Mouse (Mus musculus) skeletal muscle tissue, adult 2 months (tissue): Measurements from ENCODE around the gene Blm.
A peak's percentile ranks its signal among the peaks of the same experiment; 100 is the strongest.

Source experiments
- DNase-seq: peaks from one replicate; pipeline ENCODE4 v3.0.0-alpha.2; 2012; ENCODE audit warnings: low read depth, low spot score

Blm gene

GRCm38 (mm10) chr7:80461891-80462290 lies 73.0 kb downstream of the Blm start:
- no peak for DNase-seq

GRCm38 (mm10) chr7:80460892-80461291 lies 74.0 kb downstream of the Blm start:
- no peak for DNase-seq

DNA sequence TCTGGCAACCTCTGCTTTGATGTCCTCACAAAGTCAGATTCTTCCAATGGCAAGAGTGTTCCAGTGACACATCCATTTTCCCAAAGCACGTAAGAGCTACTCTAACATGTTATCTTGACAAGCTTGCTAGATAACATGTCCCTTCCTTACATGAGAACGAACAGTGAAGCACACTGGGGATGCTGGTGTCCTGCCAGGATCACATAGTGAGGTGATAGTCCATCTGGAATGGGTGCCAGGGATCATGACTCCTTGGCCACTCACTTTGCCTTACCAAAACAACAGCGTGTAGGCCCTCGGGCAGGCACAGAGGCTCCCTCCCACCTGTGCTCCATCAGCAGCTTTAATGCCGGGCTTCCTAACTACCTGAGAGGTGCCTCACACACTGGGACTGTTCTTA lies 74.7 kb downstream of the Blm start:
- no peak for DNase-seq

DNA sequence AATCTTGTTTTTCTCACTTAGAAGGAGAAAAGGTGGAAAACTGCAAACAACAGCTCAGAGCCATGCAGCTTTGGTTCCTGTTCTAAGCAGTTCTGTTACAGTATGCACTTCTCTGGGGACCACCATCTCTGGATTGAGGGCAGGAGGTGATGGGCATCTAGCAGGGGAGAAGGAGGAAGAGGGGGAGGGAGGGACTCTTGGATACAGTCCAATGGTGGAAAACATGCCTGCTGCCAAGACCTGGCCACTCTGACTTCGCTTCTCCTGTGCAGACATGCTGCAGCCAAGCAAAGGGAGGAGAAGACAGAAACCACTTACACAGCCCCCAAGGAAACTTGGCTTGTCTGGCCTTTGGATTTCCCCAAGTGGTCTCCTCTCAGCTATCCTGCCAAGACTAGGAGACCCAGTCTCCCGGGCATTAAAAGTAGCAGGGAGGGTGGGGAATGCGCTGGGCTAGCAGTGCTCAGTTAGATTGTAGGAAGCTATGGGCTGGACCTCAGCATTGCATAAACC lies 77.0 kb downstream of the Blm start:
- no peak for DNase-seq

DNA sequence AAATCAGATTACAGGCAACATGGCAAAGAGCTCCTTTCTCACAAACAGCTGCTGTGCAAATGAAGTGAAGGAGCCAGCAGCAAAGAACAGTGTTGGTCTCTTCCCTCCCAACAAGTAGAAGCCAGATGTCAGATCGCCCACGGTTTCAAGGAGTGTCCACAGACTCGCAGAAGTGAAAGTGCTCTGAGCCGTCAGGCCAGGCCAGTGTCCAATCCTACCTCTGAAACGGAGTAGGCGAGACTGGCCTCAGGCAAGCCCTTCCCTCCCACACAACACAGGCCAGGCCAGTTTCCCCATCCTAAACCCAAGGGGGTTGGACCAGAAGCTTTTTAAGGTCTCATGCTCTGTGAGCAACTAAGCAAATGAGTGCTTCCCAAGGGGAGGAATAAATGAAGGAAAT lies 77.7 kb downstream of the Blm start:
- DNase-seq, result peak; percentile 85

DNA sequence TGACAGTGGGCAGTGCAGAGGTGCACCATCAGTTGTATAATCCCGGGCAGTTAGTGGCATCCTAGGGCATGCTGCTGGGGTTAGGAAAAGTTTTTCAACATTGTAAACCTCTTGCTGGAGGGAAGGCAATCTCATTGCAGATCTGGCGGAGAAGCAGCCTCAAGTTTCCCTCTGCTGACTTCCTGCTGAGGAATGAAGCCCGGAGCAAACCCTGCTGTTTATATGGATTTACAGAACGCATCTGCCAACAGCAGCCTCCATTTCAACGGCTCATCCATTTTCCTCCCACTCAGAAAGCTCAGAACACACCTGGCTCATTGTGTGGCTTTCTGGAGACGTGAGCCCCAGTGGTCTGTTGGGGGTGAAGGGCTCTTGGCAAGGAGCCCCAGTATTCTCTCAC lies 78.6 kb downstream of the Blm start:
- DNase-seq, result no peak

- no peak for DNase-seq
Observed at GRCm38 (mm10) chr7:80455505-80456160, 79.3 kb downstream of the Blm start.

DNA sequence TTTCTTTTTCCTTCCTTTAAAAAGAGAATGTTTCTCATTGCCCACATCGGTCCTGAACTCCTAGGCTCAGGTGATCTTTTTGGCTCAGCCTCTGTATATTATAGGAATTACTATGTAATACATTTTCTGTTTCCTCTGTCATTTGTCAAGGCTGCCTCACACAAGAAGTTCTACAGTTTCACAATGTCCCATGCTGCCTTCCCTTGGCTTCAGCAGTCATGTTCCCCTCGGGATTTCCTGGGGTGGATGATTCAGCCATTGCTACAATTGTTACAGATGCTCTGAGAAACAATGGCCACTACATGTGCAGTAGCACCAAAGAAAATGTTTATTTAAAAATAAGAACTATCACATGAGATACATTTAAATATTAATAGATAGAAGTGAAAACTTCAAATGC lies 80.1 kb downstream of the Blm start:
- DNase-seq, result no peak

DNA sequence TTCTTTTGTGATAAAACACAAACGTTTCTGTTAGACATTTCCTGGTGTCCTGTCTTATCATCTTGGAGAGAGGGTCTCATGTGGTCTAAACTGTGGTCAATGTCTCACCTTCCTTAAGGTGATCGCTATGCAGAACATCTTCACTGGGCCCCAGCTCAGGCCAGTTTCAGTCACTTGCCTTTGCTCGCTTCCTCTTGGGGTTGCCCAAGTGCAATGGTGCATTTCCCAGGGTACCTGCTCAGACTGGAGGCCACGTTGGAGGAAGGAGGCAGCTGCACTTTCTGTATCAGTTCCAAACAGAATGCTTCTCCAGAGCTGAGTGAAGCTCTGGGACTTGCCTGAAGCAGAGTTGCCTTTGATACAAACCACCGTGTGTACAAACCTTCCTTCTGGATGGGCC lies 80.9 kb downstream of the Blm start:
- DNase-seq, result no peak

DNA sequence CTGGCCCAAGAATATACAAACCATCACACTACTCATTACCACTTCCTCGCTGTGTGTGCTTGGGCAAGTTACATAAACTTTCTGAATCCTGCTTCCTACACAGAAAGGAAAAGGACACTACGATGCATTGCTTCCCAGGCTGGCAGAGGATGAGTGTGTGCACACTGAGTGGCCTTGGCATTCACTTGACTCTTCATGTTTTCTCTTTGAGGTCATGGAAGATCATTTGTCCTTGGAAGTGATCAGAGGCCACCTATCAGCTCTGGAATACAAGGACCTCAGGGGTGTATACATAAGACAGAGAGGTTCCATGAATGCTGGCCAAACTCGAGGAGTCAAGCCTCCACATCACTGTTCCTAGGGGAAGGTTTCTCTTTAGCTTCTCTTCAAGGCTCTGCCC lies 81.8 kb downstream of the Blm start:
- no peak for DNase-seq

- no peak for DNase-seq
Observed at GRCm38 (mm10) chr7:80452241-80452640, 82.7 kb downstream of the Blm start.

DNA sequence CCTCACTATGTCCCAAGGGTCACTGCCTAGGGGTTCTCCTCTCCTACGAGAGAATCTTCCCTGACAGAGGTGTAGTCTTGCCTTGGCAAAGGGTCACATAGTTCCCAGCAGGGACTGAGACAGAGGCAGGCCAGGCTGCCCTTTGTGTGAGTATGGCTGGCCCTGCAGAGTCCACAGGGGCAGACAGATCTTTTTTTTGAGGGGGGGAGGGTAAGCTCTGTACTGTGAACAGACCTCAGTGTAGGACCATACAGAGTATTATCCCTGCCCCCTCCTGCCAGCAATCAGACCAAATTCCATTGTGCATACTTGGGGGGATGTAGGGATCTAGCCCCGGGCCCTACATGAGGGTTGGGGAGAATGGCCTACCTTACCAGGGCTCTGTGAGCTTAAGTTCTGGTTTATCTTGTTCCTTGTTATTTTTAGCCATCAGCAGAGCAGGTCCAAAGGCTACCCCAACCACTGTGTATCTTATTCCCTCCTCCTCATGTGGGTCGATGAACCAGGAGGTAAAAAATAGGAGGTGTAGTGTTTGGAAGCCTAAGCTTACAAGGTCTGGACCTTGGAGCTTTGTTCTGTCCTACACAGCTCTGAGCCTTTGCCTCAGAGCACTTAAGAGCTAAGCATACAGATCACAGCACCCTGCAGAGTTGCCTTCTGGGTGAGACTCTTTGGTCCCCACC lies 83.2 kb downstream of the Blm start:
- no peak for DNase-seq

DNA sequence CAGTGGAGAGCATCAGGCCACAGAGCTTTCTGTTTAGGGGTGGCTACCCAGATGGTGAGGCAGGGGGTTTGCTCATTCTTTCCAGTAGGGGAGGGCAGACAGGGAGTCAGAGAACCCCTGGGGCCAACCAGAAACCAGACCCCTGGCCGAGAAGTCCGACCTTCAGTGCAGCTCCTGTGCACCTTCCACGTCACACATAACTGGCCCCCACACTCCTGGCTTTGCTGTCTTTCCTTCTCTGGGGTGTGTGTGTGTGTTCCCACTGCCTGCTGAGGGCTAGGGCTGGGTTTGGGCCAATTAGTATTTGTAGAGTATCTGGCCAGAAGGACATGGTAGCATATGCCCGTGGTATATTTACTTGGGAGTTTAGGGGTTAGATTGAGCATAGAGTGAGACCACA lies 84.6 kb downstream of the Blm start:
- no peak for DNase-seq

DNA sequence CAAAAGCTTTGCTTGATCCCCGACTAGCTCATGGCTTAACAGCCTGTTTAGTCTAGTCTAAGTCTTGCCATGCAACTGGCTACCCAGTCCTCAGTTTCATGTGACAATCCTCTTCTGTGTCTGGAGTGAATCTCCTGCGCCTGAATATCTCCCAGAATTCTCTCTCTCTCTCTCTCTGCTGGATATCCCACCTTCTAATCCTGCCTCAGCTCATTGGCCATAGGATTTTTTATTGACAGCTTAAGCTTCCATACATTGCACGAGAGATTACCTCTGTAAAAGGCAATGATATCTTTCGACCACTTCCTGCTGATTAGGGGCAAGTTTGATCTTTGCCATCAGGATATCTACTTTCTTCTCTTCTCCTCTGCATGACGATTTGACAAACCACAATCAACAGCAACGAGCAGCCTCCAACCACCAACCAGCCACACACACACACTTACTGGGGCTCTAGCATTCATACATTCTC lies 85.3 kb downstream of the Blm start:
- no peak for DNase-seq

GRCm38 (mm10) chr7:80447336-80447735 lies 87.6 kb downstream of the Blm start:
- no peak for DNase-seq

DNA sequence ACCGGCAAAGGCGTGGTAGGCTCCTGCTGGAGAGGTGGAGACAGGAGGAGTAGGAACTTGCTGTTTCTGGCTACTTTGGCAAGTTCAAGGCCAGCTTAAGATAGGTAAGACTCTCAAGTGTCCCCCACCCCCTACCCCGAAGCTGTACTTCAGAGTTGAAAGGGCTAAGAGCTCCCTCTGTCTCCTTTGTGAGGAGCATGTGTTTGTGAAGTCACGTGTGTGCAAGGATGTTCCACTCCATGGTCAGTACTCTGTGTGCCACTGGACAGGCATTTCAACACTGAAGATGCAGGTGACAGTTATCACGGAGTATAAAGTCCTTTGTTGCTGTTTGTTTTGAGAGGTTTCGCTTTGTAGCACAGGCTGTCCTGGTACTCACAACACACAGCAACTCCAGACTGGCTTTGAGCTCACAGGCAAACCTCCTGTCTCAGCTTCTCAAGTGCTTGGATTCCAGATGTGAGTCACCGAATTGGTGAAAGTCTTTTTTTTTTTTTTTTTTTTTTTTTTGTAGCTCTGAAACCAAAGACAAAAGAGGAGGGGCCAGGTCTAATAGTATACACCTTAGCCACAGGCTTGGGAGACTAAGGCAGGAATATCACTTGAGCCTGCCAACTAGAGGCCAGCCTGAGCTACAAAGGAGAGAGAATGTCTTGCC lies 88.6 kb downstream of the Blm start:
- DNase-seq, result no peak

GRCm38 (mm10) chr7:80445492-80445891 lies 89.4 kb downstream of the Blm start:
- DNase-seq, result peak; percentile 54

DNA sequence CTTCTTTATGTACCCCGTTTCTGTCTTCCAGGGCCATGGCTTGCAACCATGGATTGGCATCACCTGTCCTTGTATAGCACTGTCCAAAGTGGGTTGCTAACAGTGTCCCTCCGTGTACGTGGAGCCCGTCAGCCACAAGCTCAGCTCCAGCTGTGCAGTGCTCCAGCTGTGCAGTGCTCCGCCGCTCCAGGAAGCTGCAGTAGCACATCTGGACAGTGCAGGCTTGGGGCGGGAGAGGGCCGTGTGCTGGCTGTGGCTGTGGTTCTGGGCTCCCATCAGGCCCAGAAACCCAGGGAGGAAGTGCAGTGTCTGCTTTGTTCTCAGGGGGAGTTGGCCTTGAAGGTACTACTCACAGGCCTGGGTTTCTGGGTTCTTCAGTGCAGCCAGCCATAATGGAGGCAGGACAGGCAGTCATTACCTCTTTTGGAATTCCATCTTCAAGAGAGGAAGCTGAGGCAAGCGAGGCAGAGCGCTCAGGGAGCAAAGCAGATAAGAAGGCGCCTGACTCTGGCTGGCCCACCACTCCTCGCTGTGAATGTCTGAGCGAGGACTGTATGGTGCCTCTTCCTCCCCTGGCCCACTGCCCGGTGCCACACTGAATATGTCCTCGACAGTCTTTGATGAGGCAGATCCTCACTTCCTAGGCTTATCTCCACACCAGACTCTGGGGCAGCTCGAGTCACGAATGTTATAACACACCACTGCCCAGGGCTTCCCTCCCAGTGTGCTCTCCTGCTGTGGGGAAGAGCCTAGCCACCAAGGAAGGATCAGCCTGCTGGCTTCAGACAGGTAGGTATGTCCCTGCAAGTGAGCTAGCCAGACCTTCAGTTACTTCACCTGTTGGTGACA lies 90.3 kb downstream of the Blm start:
- DNase-seq, result no peak

GRCm38 (mm10) chr7:80443124-80443523 lies 91.8 kb downstream of the Blm start:
- DNase-seq, result no peak

- DNase-seq, result no peak
Observed at GRCm38 (mm10) chr7:80441986-80442904, 92.7 kb downstream of the Blm start.

GRCm38 (mm10) chr7:80440685-80441084 lies 94.2 kb downstream of the Blm start:
- no peak for DNase-seq
